Mouse (Mus musculus) granulocyte monocyte progenitor cell, adult 5-6 weeks (primary cell): Measurements from ENCODE around the gene Hcn2. TPM values are rescaled to one million over a fixed set of nuclear protein-coding genes. Genes with fewer than 3 reads are reported as not detected.

Experiments used
- ATAC-seq: replicated peaks from 2 replicates; pipeline ENCODE4 v1.8.0; 2016; ENCODE audit warnings: mild to moderate bottlenecking, moderate TSS enrichment, inconsistent platforms; ENCODE audit not compliant: poor library complexity, severe bottlenecking
- total RNA-seq, 2 experiments: library from RNA; stranded (forward) in 1 of 2; stranded (reverse) in 1 of 2; fragments of 200-712, 200-1000 nt in 1 of 2; fragments of >200 nt in 1 of 2; fragmentation: Nextera tagmentation in 1 of 2; gene quantifications; 2 replicates each; pipeline ENCODE4 v1.2.3; 2014 to 2017

Hcn2 gene
- total RNA-seq, 2 experiments from 2014 or later = 0.28 TPM; not detected in 1

DNA sequence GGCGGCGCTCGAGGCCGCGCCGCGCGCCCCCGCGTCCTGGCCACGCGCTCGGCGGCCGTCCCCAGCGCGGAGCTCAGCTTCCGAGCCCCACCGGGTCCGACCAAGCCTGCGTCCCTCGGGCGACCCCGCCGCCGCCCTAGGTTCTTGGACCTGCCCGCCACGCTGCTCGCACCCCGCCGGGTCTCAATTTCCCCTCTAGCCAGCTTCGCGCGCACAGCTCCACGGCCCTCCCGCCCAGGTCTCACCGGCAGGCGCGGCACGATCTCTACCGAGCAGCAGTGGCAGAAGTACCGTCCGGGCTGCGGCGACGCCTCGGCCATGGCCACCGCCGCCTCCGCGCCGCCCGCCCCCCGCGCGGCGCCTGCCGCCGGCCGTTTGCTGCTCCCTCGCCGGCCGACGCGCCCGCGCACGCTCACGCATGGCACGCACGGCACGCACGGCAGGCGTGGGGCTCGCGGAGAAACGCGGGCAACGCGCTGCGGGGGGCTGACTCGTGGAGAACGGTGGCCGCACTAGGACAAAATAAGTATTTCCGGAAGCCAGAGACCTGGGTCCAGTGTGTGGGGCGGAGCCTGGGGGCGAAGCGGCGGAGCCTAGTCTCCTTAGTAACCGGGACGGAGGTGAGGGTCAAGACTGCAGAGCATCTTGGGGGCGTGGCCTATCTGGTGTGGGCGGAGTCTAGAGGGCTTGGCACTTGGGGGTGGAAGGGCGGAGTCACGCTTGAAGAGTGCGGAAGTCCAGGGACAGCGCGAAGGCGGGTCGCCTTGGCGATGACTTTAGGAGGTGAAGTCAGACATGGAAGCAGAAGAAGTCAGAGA, 50.3 kb downstream of the Hcn2 start, which contains the start of gene Rnf126:
TSS of gene Rnf126 (minus strand) at position 445 of the 818 bp plus-strand sequence.
- ATAC-seq = peak; percentile 89

- ATAC-seq = peak; percentile 50
Measured at GRCm38 (mm10) chr10:79767372-79768244, 51.2 kb downstream of the Hcn2 start.

DNA sequence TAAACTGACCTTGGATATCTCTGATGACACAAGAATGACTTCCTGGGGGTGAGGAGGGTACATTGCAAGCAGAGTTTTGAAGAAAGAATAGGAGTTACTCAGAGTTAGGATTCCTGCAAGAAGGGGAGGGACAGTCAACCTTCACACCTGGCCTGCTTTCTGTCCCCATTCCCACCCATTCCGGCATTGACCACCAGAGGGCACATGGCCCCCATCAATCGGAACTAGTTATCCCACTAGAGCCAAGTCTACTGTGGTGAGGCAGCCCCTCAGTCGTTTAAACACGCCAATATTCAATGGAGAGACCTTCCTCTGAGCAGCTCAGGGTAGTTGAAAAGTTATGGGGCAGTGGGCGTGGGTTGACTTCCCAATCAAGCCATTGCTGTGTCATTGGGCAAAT, 52.0 kb downstream of the Hcn2 start:
- peak; percentile 31 for ATAC-seq

- no peak for ATAC-seq
Measured at GRCm38 (mm10) chr10:79769329-79769728, 52.9 kb downstream of the Hcn2 start.

GRCm38 (mm10) chr10:79772320-79772719, 55.9 kb downstream of the Hcn2 start:
- no peak for ATAC-seq

DNA sequence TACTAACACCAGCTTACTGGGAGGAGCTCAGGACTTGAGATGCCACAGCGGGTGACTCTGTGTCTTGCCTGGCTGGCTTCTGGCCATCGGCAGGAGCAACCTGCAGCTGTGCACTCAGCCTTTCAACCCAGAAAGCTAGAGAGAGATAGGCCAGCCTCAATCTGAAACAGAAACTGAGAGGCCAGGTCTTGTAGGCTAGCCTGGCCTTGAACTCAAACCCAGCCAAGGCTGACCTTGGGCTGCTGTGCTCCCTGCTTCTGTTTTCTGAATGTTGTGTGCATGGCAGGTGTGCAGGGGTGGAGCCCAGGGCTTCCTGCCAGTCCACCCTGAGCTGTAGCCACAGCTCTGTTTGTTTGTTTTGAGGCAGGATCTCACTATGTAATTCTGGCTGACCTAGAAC, 56.8 kb downstream of the Hcn2 start:
- no peak for ATAC-seq

GRCm38 (mm10) chr10:79774486-79775279, 58.2 kb downstream of the Hcn2 start:
- ATAC-seq = no peak

DNA sequence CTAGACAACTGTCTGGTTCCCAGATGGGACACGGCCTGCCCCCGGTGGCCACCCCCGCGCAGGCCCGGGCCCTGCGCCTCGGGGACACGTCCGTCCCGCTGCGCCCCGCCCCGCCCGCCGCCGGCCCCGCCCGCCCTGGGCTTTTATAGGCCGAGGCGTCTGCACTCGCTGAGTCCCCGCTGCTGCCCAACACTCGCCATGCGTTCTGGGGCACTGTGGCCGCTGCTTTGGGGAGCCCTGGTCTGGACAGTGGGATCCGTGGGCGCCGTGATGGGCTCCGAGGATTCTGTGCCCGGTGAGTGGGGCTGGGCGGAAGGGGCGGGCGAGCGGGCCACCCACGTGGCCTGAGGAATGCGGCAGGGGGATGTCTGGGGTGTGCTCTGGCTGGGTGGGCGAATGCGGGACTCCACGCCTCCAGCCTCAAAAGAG, 60.7 kb downstream of the Hcn2 start, which contains the start of gene Fstl3:
TSS of gene Fstl3 (plus strand) at position 170 of the 429 bp plus-strand sequence.
- ATAC-seq = no peak

- ATAC-seq = no peak
Measured at GRCm38 (mm10) chr10:79778006-79778405, 61.6 kb downstream of the Hcn2 start.

DNA sequence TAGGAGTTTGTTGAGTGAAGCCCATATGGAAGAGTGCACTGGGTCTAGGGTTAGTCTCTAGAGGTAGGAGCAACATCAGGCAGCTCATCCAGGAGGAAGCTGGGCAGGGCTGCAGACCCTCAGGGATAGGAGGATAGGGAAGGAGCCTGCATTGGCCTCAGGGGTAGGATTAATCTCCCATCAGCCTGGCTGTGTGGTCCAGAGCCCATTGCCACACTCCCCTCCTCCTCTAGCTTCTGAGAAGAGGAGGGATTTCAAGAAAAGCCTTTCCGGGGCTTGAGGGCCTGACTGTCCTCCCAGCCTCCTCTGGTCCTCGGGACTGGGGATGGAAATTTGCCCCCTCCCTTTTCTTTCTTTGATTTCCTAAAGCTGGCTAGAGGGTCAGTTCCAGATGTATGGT, 62.8 kb downstream of the Hcn2 start:
- no peak for ATAC-seq

- peak; percentile 70 for ATAC-seq
Measured at GRCm38 (mm10) chr10:79779784-79780663, 63.6 kb downstream of the Hcn2 start.

DNA sequence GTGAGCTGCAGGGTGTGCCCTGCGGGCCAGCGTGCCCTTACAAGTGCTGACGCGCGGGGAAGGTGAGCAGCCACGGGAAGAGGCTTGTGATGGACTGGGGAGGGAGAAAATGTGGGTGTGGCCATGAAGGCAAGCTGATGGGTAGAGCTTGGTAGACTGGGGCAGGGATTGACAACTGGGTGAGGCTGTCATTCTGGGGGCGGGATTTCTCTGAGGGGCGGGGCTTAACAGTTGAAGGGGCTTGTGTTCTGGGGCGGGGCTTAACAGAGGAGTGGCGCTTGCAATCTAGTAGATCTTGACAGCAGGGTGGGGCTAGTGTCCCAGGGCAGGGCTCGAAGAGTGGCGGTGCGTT, 64.2 kb downstream of the Hcn2 start:
- ATAC-seq = peak; percentile 55

DNA sequence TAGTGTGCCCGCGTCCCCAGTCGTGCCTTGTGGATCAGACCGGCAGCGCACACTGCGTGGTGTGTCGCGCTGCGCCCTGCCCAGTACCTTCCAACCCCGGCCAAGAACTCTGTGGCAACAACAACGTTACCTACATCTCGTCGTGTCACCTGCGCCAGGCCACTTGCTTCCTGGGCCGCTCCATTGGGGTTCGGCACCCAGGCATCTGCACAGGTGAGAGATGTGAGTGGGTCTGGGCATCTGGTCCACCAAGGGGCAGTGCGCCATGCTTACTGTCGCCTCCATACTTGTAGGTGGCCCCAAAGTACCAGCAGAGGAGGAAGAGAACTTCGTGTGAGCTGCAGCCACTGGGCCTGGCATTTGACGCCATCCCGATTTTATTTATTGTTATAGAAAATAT, 64.7 kb downstream of the Hcn2 start:
- ATAC-seq = 0 out of 2 replicates have a peak, but pooled peaks have one; percentile 0

DNA sequence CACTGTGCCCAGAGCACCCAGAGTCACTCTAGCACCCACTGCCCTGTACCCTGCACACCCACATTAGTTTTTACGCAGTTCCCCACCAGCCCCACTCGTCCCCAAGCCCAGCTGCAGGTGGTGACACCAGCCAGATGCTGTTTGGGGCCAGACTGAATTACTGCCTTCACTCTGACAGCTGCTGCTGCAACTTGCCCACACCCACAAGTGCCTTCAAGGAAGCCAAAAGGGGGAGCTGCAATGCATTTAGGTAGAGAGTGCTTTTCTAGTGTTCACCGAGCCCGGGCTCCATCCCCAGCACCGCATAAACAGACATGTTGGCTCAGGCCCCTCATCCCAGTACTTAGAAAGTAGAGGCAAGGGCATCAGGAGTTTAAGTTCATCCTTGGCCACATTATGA, 65.5 kb downstream of the Hcn2 start:
- ATAC-seq = no peak

- ATAC-seq = no peak
Measured at GRCm38 (mm10) chr10:79783050-79783449, 66.6 kb downstream of the Hcn2 start.

GRCm38 (mm10) chr10:79783920-79784800, 67.7 kb downstream of the Hcn2 start:
- ATAC-seq = no peak
